Mouse (Mus musculus): ENCODE results near the gene Zbtb11.

- TF ChIP-seq TAL1 (IDR thresholded peaks at IDR 0.05; ENCODE audit: low read length) (no peak), GATA1 (IDR thresholded peaks at IDR 0.05; ENCODE audit: low read length) (no peak)
These were observed 55.3 kb downstream of the Zbtb11 start for GRCm38 (mm10) chr16:56028722-56029551.
